Mouse (Mus musculus) cerebellum, adult 18-20 months (tissue): ENCODE measurements around the gene Lhfpl5.
A peak's percentile ranks its signal among the peaks of the same experiment; 100 is the strongest.

ENCODE experiments used
- DNase-seq, 2 experiments: peaks; one replicate each; pipeline ENCODE4 v3.0.0; 2021

Gene Lhfpl5

GRCm38 (mm10) chr17:28572941-28573340, 2.5 kb upstream of the Lhfpl5 start:
- DNase-seq = no peak

GRCm38 (mm10) chr17:28580396-28580795, 5.0 kb downstream of the Lhfpl5 start:
- no peak for DNase-seq

DNA sequence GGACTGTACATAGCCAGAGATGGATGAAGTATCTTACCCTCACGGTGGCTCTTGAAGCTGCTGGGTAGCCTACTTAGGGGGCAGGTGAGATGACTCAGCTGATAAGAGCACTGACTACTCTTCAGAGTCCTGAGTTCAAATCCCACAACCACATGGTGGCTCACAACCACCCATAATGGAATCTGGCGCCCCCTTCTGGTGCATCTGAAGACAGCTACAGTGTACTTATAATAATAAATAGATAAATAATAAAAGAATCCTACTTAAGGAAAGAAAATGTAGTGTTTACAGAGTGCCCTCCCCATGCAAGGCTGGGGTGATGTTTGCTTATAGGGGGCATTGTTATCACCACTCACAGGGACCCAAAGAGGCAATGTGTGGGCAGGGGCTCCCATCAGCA, 5.6 kb downstream of the Lhfpl5 start:
- no peak for DNase-seq

GRCm38 (mm10) chr17:28586509-28586908, 11.1 kb downstream of the Lhfpl5 start:
- DNase-seq = no peak

DNA sequence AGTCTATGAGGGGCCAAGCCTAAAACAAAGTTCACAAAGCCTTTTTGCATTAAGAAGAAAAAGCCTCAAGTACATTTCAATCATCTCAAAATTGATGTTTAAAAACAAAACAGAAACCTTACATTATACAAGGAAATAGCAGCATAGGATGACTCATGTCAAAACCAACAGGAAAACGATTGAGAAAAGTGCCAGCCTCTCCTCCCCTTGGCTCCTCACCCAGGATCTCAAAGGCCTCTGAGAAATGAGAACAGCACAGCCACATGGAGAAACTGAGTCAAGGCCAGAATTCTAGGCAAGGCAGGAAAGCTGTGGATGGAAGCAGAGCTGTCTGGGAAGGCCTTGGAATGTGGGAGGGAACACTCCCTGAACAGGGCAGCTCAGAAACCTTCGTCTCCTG, 13.2 kb downstream of the Lhfpl5 start:
- DNase-seq = no peak

DNA sequence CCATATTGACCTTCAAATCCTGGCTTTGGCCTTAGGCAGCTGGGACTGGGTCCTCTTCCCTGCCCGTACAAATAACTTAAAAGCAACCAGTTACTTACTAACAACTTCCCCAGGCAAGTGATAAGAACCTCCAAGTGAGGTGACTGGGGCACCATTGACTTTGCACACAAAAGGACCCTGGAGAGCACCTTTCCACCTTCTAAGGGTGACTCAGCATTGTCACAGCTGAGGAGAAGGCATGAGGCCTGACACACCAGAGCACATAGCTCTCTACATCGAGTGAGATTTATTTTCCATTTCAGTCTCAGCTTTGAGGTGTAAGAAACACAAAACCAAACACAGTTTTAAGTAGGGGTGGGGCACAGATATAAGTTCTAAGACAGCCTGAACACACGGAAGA, 15.2 kb downstream of the Lhfpl5 start:
- no peak for DNase-seq

DNA sequence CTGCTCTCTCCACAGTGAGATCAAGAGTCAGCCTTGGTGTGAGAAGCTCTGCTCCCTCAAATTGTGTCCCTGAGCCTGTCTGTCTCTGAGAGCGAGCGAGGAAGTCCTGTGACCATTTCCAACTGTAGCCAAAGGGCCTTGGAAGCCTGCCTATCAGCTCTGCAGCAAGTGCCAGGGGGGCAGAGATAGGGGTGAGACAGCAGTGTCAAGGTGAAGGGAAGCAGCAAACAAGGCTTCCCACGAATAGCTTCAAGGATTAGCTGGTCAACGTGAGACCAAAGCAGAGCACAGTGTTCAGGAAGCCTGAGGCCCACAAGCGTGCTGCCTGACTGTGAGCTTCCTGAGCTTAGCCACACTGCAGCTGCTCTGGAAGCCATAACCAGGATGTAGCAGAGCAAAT, 16.0 kb downstream of the Lhfpl5 start:
- no peak for DNase-seq

- DNase-seq = peak; percentile 73 to 80
Measured at GRCm38 (mm10) chr17:28592998-28593397, 17.6 kb downstream of the Lhfpl5 start.

DNA sequence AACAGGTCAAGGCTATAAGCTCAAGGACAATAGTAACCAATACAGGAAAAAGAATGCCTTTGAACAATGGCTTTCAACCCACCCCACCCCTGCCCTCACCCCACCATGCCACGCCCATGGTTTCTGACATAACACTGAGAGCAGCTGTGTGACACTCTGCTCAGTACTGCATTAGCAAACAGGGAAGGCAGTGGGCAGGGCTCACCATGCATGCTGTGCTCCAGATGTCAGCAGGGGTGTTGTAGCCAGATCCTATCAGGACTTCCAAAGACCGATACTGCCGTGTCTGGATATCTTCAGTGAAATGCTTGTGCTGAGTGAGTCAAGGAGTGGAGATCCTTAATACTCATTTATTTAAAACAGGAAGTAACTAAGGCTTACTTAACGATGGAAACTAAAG, 18.5 kb downstream of the Lhfpl5 start:
- no peak for DNase-seq

- DNase-seq = no peak
Measured at GRCm38 (mm10) chr17:28600780-28601179, 25.3 kb downstream of the Lhfpl5 start.

DNA sequence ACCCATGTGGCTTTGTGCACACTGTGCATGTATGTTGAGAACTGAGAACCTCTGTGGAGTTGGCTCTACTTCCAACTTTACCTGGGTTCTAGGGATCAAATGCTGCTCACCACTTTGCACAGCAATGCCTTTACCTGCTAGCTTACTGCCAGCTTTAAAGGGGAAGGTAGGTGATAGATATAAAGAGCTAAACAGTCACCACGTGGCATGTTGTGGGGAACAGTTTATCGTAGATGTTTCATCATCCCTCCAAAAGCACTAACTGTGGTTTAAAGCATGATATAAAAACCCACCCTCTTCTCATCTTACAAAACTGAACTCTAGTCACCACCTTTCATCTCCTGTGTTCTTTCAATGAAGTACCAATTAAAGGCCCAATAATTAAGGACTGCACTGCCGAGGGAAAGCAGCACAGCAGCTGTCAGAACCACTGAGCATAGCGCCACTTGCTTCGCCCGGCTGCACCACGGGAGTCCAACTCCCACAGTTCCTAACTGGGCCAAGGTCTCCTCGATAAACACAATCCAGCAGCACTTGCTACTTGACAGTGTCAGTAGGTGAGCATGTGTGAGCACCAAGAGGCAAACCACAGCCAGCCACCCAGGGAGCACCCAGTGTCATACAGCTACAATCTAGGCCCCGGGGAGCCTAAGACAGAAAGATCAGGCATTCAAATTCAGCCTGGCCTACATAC, 26.3 kb downstream of the Lhfpl5 start:
- no peak for DNase-seq

- DNase-seq = no peak
Measured at GRCm38 (mm10) chr17:28609543-28609942, 34.1 kb downstream of the Lhfpl5 start.

DNA sequence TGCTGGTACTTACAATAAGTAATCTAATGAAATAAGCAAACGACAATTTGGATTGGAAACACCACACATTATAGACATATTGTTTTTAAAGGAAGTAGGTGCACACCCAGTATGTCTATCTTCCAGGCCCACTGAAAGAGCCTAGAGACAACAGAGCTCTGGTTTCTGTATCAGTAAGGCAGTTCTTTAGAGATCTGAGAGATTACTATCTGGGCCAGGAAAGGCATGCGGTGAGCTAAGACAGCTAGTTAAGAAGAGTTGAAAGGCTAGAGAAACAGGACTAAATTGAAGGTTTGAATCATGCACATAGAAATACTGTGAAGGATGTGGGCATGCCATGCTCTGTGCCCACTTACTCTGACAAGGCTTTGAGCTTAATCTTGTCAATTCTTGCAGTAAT, 37.2 kb downstream of the Lhfpl5 start:
- DNase-seq = no peak

- no peak for DNase-seq
Measured at GRCm38 (mm10) chr17:28613096-28613495, 37.7 kb downstream of the Lhfpl5 start.

DNA sequence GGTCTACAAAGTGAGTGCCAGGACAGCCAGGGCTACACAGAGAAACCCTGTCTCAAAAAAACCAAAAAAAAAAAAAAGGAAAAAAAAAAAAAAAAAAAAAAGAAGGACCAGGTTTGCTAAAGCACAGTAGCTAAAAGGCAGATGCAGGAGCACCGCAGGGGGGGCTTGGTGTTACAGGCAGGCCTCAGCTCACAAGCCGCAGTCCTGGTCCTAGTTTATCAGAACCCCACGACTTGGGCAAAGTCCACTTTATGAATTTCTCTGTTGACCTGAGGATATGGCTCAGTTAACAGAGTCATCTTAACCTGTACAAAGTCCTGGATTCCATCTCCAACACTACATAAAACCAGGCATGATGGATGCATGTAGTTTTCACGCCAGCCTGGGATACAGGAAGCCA, 39.9 kb downstream of the Lhfpl5 start:
- no peak for DNase-seq

DNA sequence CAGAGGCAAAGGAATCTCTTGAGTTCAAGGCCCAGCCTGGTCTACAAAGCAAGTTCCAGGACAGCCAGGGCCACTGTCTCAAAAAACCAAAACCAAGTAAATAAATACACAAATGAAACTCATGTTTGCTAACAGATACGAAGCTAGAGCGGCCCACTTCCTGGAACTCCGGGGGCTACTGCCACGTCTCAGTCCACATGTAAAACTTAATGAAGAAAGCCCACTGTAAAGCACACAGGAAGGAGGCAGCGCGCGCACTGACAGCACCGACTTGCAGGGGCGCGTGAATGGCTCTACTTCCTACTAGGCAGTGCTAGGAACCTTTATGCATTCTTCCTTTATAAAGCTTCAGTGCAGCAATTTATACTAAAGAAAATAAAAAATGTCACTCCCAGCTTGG, 42.2 kb downstream of the Lhfpl5 start:
- DNase-seq = no peak

GRCm38 (mm10) chr17:28618124-28618523, 42.7 kb downstream of the Lhfpl5 start:
- DNase-seq = no peak

DNA sequence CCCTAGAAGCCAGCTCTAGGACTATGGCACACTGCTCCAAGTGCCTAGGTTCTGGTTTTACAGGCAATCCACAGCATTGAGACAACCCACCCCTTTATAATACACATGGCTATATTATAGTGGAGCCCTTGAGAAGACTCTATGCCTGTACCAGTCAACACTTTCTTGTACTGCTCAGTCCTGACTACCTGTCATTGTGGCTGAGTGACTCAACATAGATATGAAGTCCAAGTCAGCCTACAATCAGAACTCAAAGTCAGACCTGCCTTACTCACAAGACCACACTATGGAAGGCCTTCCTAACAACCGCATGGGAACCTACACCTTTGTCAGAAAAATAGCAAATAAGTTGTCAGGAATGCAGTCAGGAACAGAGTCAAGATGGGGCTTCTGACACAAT, 43.3 kb downstream of the Lhfpl5 start:
- no peak for DNase-seq

DNA sequence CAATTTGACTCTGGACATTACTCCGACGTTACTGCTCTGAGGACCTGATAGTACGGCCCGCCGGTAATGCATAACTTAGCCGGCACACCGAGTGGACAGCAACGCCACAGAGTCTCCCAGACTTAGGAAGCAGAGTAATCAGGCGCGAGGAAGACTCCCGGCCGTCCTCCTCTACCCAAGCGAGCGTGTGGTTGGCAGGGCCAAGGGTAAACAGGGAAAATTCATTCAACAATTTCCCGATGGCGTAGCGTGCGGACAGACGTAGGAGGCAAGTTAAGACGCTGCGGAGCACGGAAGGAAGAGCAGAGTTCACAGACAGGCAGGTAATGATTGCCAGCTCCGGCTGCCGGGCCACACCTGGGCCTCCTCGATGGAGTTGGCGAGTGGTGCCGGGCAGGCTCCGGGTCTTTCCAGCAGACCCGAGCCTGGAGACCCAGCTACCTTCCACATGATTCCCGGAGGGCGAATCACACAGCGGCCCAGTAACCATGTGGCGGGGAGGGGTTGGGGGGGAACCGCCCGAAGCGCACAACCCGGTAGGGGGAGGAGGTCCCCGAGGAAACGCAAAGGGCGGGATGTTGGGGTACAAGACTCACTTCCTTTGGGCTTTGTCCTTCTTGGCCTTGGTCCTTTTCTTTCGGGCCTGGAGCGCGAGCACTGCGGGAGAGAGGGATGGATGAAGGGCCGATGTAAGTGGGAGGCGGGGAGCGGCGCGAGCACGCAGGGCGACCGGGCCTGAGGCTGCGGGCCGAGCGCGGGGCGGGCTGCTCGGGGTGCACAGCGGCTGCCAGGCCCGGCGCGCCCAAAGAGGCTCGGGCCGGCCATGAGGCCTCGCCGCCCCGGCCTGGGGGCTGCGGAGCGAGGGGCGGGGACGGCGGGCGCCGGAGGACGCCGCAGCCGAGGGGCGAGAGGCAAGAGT, 46.2 kb downstream of the Lhfpl5 start:
- peak in 1 of 2 experiments; percentile 41 for DNase-seq

- DNase-seq = peak; percentile 94 to 96
Measured at GRCm38 (mm10) chr17:28622300-28622759, 46.9 kb downstream of the Lhfpl5 start, which contains the start of gene Srpk1. Gene Srpk1 (minus strand): TSS chr17:28622709.

DNA sequence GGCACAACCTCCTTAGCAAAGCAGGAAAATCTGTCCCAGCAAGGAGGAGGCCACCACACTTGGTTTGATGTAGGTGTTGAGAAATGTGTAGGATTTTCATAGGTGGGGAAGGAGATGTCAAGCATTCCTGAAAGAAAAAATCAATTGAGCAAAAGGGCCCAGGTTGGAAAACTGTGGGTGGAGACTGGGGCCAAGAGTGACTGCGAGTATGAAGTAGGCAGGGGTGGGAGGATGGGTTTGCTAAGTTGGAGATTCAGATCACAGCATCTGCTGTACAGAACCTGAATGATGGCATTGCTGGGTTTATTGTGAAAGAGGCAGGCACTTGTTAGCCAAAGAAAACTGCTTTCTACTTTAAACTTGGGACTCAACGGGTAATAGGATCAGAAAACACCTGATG, 49.4 kb downstream of the Lhfpl5 start:
- no peak for DNase-seq

DNA sequence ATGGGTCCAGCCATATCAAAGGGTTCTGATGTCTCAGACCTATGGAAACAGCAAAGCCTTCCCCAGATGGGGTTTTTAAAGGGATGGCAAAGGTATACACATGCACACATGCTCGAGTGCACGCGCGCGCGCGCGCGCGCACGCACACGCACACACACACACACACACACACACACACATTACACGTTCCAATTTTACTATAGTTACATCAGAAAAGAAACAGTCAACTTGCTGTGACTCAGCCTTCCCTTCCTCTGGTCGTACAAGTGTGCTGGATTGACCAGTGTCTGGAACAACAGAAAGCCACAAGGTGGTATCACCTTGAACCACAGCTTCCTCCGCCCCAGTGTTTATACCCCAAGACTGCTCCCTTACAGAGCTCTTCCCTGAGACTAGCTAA, 49.9 kb downstream of the Lhfpl5 start:
- no peak for DNase-seq

- no peak for DNase-seq
Measured at GRCm38 (mm10) chr17:28626937-28627336, 51.5 kb downstream of the Lhfpl5 start.
